Mouse (Mus musculus) erythroblast, embryonic 14.5 days (primary cell): ENCODE results near the gene Ccdc51.

ENCODE experiments used
- GATA1 ChIP-seq: IDR thresholded peaks from 2 replicates; pipeline ENCODE4 v1.6.1; 2012; ENCODE audit warnings: low read length, inconsistent platforms, mixed read lengths
- TAL1 ChIP-seq: IDR thresholded peaks from 3 replicates; pipeline ENCODE4 v1.6.1; 2012; ENCODE audit warnings: low read length, inconsistent platforms, mixed read lengths

DNA sequence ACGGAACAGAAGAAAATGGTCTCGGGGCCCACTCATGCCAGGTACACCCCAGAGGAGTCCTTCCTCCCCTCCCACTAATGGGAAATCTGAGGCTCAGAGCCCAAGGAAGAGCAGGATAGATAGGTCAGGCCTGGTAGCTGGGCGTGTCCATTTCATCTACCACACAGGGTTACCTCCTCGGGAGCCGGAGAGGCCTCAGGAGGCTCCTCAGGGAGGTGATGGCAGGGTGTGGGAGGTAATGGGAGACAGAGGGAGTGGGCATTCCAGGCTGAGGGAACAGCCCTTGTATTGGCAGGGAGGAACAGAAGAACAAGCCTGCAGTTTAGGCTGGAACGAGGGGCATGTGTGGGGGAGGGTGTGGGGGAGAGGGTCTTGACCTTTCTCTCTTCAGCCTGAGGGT, 14.6 kb downstream of the Ccdc51 start:
- TF ChIP-seq GATA1, result no peak
- no peak for TF ChIP-seq TAL1
